ENCODE assay signal across 12 mouse cellular contexts in the genomic region with DNA sequence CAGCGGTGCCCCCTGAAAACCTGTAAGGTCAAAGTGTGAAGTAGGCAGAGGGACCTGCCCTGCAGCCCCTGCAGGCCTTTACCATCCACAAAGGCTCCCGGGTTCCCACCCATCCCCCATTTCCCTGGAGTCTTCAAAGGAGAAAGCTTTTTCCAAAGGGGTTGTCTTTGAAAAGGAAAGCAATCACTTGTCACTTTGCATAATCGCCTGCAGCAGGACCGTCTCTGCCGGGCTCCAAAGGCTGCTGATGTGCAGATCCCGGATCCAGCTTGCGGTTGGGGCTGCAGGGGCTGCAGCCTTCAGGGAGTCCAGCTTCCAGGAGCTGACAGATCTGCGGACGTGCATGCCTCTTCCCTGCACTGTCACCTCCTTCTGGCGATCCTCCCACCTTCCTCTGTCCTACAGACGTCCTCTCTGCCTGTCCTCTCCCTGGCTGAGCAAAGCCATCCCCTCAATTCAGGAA. TPM values are rescaled to one million over a fixed set of nuclear protein-coding genes. Genes with fewer than 3 reads are reported as not detected.
DNase-seq lines count a peak whose midpoint lies in the region; ATAC-seq and TF ChIP-seq lines count a peak whose summit lies in the region.
"Had no signal": no experiment of that assay in that cellular context is flagged by ENCODE, and none has a peak within 500 bp of the region (broad histone marks: within the 10 kb centered on the region; RNA-seq: fewer than 3 reads in every experiment).

No protein-coding gene starts in this region.

- DNase-seq in cerebellum, postnatal 10 days: peak; percentile 20 to 22
- DNase-seq in cerebellum, adult 11 months: no peak
- no peak for DNase-seq in lung, postnatal 0 days (ENCODE audit: low spot score)
- no peak for DNase-seq in lung, adult 18-20 months
- peak; percentile 37 for DNase-seq in limb, embryonic 11.5 days (ENCODE audit: low spot score)
- DNase-seq in retina, postnatal 1 day: peak; percentile 71
- DNase-seq in cerebellum, postnatal 4 days (ENCODE audit: low spot score in 2 of 2): no peak
- no peak for DNase-seq in layer of hippocampus, adult 8-10 months (ENCODE audit: low spot score in 2 of 2)
- DNase-seq: gastrocnemius, postnatal 10 days had no signal

- H3K9me3 ChIP-seq in lung, postnatal 0 days (ENCODE audit: low read length): no peaks in the 10 kb centered on the region
- no peaks in the 10 kb centered on the region for H3K9me3 ChIP-seq in limb, embryonic 11.5 days (ENCODE audit: control insufficient read depth, low read length)

- no peak overlapping the region for H3K4me3 ChIP-seq in lung, postnatal 0 days (ENCODE audit: low read depth, low read length)
- H3K4me3 ChIP-seq in limb, embryonic 11.5 days (ENCODE audit: low read depth, low read length): no peak overlapping the region

- TF ChIP-seq EP300 in lung, postnatal 0 days (IDR thresholded peaks at IDR 0.05): no peak

- peaks cover 12% of the 10 kb centered on the region; the same call in 1 of the 2 replicates for H3K36me3 ChIP-seq in lung, postnatal 0 days (ENCODE audit: insufficient read depth, low read length)
- H3K36me3 ChIP-seq in limb, embryonic 11.5 days (ENCODE audit: control insufficient read depth, insufficient read depth, low read length): no peaks in the 10 kb centered on the region

- H3K4me1 ChIP-seq in lung, postnatal 0 days (ENCODE audit: insufficient read depth, low read depth, low read length): no peaks in the 10 kb centered on the region
- H3K4me1 ChIP-seq in limb, embryonic 11.5 days (ENCODE audit: control insufficient read depth, insufficient read depth, low read length): peaks cover 10% of the 10 kb centered on the region

- H3K4me2 ChIP-seq in lung, postnatal 0 days (replicated peaks; ENCODE audit: low read depth, low read length): 0 out of 2 replicates have a peak overlapping the region, but pooled peaks have one; percentile 22
- H3K4me2 ChIP-seq in limb, embryonic 11.5 days (ENCODE audit: low read depth, severe bottlenecking): peak overlapping the region; percentile 13; the same call in 1 of the 2 replicates

- no peak overlapping the region for H3K27ac ChIP-seq in lung, postnatal 0 days (ENCODE audit: low read length)
- H3K27ac ChIP-seq in limb, embryonic 11.5 days (replicated peaks; ENCODE audit: low read depth, low read length): no peak overlapping the region
- H3K27ac ChIP-seq: macrophage had no signal

- no peaks in the 10 kb centered on the region for H3K27me3 ChIP-seq in lung, postnatal 0 days (replicated peaks; ENCODE audit: insufficient read depth, low read length)
- H3K27me3 ChIP-seq in limb, embryonic 11.5 days (ENCODE audit: control insufficient read depth, insufficient read depth, low read length): no peaks in the 10 kb centered on the region

- H3K9ac ChIP-seq in lung, postnatal 0 days (replicated peaks; ENCODE audit: low read depth): no peak overlapping the region
- no peak overlapping the region for H3K9ac ChIP-seq in limb, embryonic 11.5 days (ENCODE audit: low read length)

- no peak; the same call in 1 of the 2 replicates for ATAC-seq in lung, postnatal 0 days
- ATAC-seq in limb, embryonic 11.5 days (ENCODE audit: insufficient number of reproducible peaks, low FRiP score, low TSS enrichment, low read depth): no peak

- no peak for TF ChIP-seq CTCF in lung, postnatal 0 days (IDR thresholded peaks at IDR 0.05)

- WGBS in lung, postnatal 0 days: 8% methylated on average over 11 of the region's 11 CpGs
- under 1% methylated on average over 11 of the region's 11 CpGs for WGBS in limb, embryonic 11.5 days

RNA-seq across cellular contexts. Expression of a gene that starts 6.0 kb away (rescaled TPM):
- not detected in 2 replicates for polyA plus RNA-seq in lung, postnatal 0 days (2015; fragmentation: Nextera tagmentation; extraction: Ambion mirVana)
- 0.27 TPM in 1 of 2 replicates, not detected in the other for polyA plus RNA-seq in limb, embryonic 11.5 days (2014; fragmentation: Nextera tagmentation; extraction: Ambion mirVana)
- total RNA-seq in layer of hippocampus, adult 8-10 months (2022): under 1 TPM in 3 of 4 experiments, not detected in 1; 0.39 to 0.53 (median 0.41) TPM
- total RNA-seq: common myeloid progenitor, adult 5-6 weeks; gastrocnemius, postnatal 10 days had no signal
- polyA plus RNA-seq: macrophage; urinary bladder, adult 2 months had no signal

RNA-seq across cellular contexts. Expression of a gene that starts 12.2 kb away (rescaled TPM):
- polyA plus RNA-seq in lung, postnatal 0 days (2015; fragmentation: Nextera tagmentation; extraction: Ambion mirVana): not detected in 2 replicates
- 0.27 and 0.44 TPM in 2 replicates for polyA plus RNA-seq in limb, embryonic 11.5 days (2014; fragmentation: Nextera tagmentation; extraction: Ambion mirVana)
- under 1 TPM in 2 of 4 experiments, not detected in 2; 0.20 to 0.28 TPM for total RNA-seq in layer of hippocampus, adult 8-10 months (2022)
- total RNA-seq: common myeloid progenitor, adult 5-6 weeks; gastrocnemius, postnatal 10 days had no signal
- polyA plus RNA-seq: macrophage; urinary bladder, adult 2 months had no signal

RNA-seq across cellular contexts. Expression of a gene that starts 39.2 kb away (rescaled TPM):
- polyA plus RNA-seq in lung, postnatal 0 days (2015; fragmentation: Nextera tagmentation; extraction: Ambion mirVana): 26.9 and 30.6 TPM in 2 replicates
- 23.2 and 26.1 TPM in 2 replicates for polyA plus RNA-seq in limb, embryonic 11.5 days (2014; fragmentation: Nextera tagmentation; extraction: Ambion mirVana)
- 10 to 100 TPM; 47.2 to 70.6 (median 53.7) TPM for total RNA-seq in layer of hippocampus, adult 8-10 months (2022)

RNA-seq across cellular contexts. Expression of a gene that starts 50.4 kb away (rescaled TPM):
- polyA plus RNA-seq in lung, postnatal 0 days (2015; fragmentation: Nextera tagmentation; extraction: Ambion mirVana): 14.8 and 16.3 TPM in 2 replicates
- 5.8 and 6.0 TPM in 2 replicates for polyA plus RNA-seq in limb, embryonic 11.5 days (2014; fragmentation: Nextera tagmentation; extraction: Ambion mirVana)
- total RNA-seq in layer of hippocampus, adult 8-10 months (2022): 10 to 100 TPM in 1 of 4 experiments, 1 to 10 TPM in 3; 4.5 to 10.2 (median 7.1) TPM

Comparison
In these comparisons a context has a peak if more than half of its experiments do, and no peak if none do; other contexts are left out.
1. DNase-seq: peak in cerebellum, postnatal 10 days (2 of 2), limb, embryonic 11.5 days (single experiment) and retina, postnatal 1 day (single experiment); none in cerebellum, adult 11 months (single experiment), lung, postnatal 0 days (single experiment), lung, adult 18-20 months (0 of 2), cerebellum, postnatal 4 days (0 of 2) and layer of hippocampus, adult 8-10 months (0 of 2).